Mouse (Mus musculus): ENCODE results near the gene Ptgr2.
"Not testable (repeated sequence)": the region's sequence is repeated elsewhere in the genome, so short reads cannot be mapped to it uniquely, and the experiment has no call there.

Ptgr2 gene

GRCm38 (mm10) chr12:84284885-84285592 is at the start of gene Ptgr2:
TSS of gene Ptgr2 (plus strand) at chr12:84285232.
- DNase-seq (ENCODE audit: low spot score) = peak; percentile 99

- no peak for DNase-seq (ENCODE audit: low spot score)
Measured at GRCm38 (mm10) chr12:84235577-84235976, 49.5 kb upstream of the Ptgr2 start.

- no peak for DNase-seq (ENCODE audit: low spot score)
Measured at GRCm38 (mm10) chr12:84235981-84236752, 48.9 kb upstream of the Ptgr2 start.

- DNase-seq (ENCODE audit: low spot score) = not testable (repeated sequence)
Measured at GRCm38 (mm10) chr12:84237036-84237435, 48.0 kb upstream of the Ptgr2 start.

- no peak for DNase-seq (ENCODE audit: low spot score)
Measured at GRCm38 (mm10) chr12:84243076-84243770, 41.8 kb upstream of the Ptgr2 start.

- no peak for DNase-seq (ENCODE audit: low spot score)
Measured at GRCm38 (mm10) chr12:84245683-84246082, 39.3 kb upstream of the Ptgr2 start.

- peak; percentile 85 for DNase-seq (ENCODE audit: low spot score)
Measured at GRCm38 (mm10) chr12:84249217-84249616, 35.8 kb upstream of the Ptgr2 start.

- DNase-seq (ENCODE audit: low spot score) = no peak
Measured at GRCm38 (mm10) chr12:84252811-84253210, 32.2 kb upstream of the Ptgr2 start.

- no peak for DNase-seq (ENCODE audit: low spot score)
Measured at GRCm38 (mm10) chr12:84254886-84255285, 30.1 kb upstream of the Ptgr2 start.

- peak; percentile 21 for DNase-seq (ENCODE audit: low spot score)
Measured at GRCm38 (mm10) chr12:84260363-84260762, 24.7 kb upstream of the Ptgr2 start.

GRCm38 (mm10) chr12:84267264-84267663 is 17.8 kb upstream of the Ptgr2 start:
- no peak for DNase-seq (ENCODE audit: low spot score)

- DNase-seq (ENCODE audit: low spot score) = no peak
Measured at GRCm38 (mm10) chr12:84273366-84273765, 11.7 kb upstream of the Ptgr2 start.

GRCm38 (mm10) chr12:84275288-84275687 is 9.7 kb upstream of the Ptgr2 start:
- no peak for DNase-seq (ENCODE audit: low spot score)

- no peak for DNase-seq (ENCODE audit: low spot score)
Measured at GRCm38 (mm10) chr12:84276288-84276687, 8.7 kb upstream of the Ptgr2 start.

GRCm38 (mm10) chr12:84276799-84277198 is 8.2 kb upstream of the Ptgr2 start:
- no peak for DNase-seq (ENCODE audit: low spot score)

GRCm38 (mm10) chr12:84277832-84278231 is 7.2 kb upstream of the Ptgr2 start:
- DNase-seq (ENCODE audit: low spot score) = no peak

- DNase-seq (ENCODE audit: low spot score) = no peak
Measured at GRCm38 (mm10) chr12:84278901-84279300, 6.1 kb upstream of the Ptgr2 start.

GRCm38 (mm10) chr12:84284391-84284790 is 641 bp upstream of the Ptgr2 start:
- DNase-seq (ENCODE audit: low spot score) = no peak

GRCm38 (mm10) chr12:84285593-84285968 is 549 bp downstream of the Ptgr2 start:
- DNase-seq (ENCODE audit: low spot score) = peak; percentile 28

- peak; percentile 42 for DNase-seq (ENCODE audit: low spot score)
Measured at GRCm38 (mm10) chr12:84288461-84288860, 3.4 kb downstream of the Ptgr2 start.

- DNase-seq (ENCODE audit: low spot score) = no peak
Measured at GRCm38 (mm10) chr12:84297851-84298250, 12.8 kb downstream of the Ptgr2 start.

GRCm38 (mm10) chr12:84299265-84299664 is 14.2 kb downstream of the Ptgr2 start:
- DNase-seq (ENCODE audit: low spot score) = no peak

GRCm38 (mm10) chr12:84304101-84304500 is 19.1 kb downstream of the Ptgr2 start:
- no peak for DNase-seq (ENCODE audit: low spot score)
